Mouse (Mus musculus) forebrain, embryonic 14.5 days (tissue): ENCODE results near the gene Cdc42ep1. TPM values are rescaled to one million over a fixed set of nuclear protein-coding genes. Genes with fewer than 3 reads are reported as not detected.
A peak's percentile ranks its signal among the peaks of the same experiment; 100 is the strongest.
"Not testable (repeated sequence)": the region's sequence is repeated elsewhere in the genome, so short reads cannot be mapped to it uniquely, and the experiment has no call there.

Experiments
- ATAC-seq: fragments of 200-750 bp; cut with Nextera tagmentation; 2 replicates; pipeline ENCODE4 v1.8.0; 2017; ENCODE audit warnings: mild to moderate bottlenecking, moderate library complexity
- DNase-seq: peaks from one replicate; pipeline ENCODE4 v3.0.0-alpha.2; 2015; ENCODE audit warnings: low spot score
- H3K27ac ChIP-seq: fragments of 300-500 bp; sonication (generic); 2 replicates; pipeline ENCODE4 v1.5.1; 2014; ENCODE audit warnings: low read depth, mild to moderate bottlenecking, control low read depth, low read length, moderate library complexity
- H3K27me3 ChIP-seq: fragments of 300-500 bp; sonication (generic); replicated peaks from 2 replicates; pipeline ENCODE4 v1.6.1; 2014; ENCODE audit warnings: low read length, control low read depth, mixed read lengths; ENCODE audit not compliant: control insufficient read depth, insufficient read depth
- H3K36me3 ChIP-seq: fragments of 300-500 bp; sonication (generic); 2 replicates; pipeline ENCODE4 v1.6.1; 2014; ENCODE audit warnings: low read length, control low read depth; ENCODE audit not compliant: control insufficient read depth, insufficient read depth
- H3K4me1 ChIP-seq: fragments of 300-500 bp; sonication (generic); 2 replicates; pipeline ENCODE4 v1.6.1; 2014; ENCODE audit warnings: antibody characterized with exemption, low read length, control low read depth; ENCODE audit not compliant: control insufficient read depth, insufficient read depth
- H3K4me2 ChIP-seq: fragments of 300-500 bp; sonication (generic); 2 replicates; pipeline ENCODE4 v1.6.1; 2014; ENCODE audit warnings: mild to moderate bottlenecking, control low read depth, low read length
- H3K4me3 ChIP-seq: fragments of 300-500 bp; sonication (generic); 2 replicates; pipeline ENCODE4 v1.5.1; 2014; ENCODE audit warnings: low read depth, low read length, control low read depth
- H3K9ac ChIP-seq: fragments of 300-500 bp; sonication (generic); 2 replicates; pipeline ENCODE4 v1.6.1; 2014; ENCODE audit warnings: mild to moderate bottlenecking, low read length, control low read depth, moderate library complexity
- H3K9me3 ChIP-seq: fragments of 300-500 bp; sonication (generic); replicated peaks from 2 replicates; pipeline ENCODE4 v1.6.1; 2016; ENCODE audit warnings: low read length, control low read depth, mixed read lengths; ENCODE audit not compliant: control insufficient read depth
- WGBS: fragments of 180-500 bp; shearing (Covaris S2); extraction: QIAGEN DNeasy Blood & Tissue Kit; methylation state at CpG from one replicate; pipeline ENCODE4 v1.1.7; 2014; 5-methylcytosine and 5-hydroxymethylcytosine counted together
- polyA plus RNA-seq: library from polyadenylated mRNA; unstranded; fragments of >200 nt; fragmentation: Nextera tagmentation; extraction: Ambion mirVana; gene quantifications from 2 replicates; pipeline ENCODE4 v1.2.1, GENCODE M21; 2014

Cdc42ep1 gene
- polyA plus RNA-seq, 1 experiment from 2014 or later, result 5.1 TPM

DNA sequence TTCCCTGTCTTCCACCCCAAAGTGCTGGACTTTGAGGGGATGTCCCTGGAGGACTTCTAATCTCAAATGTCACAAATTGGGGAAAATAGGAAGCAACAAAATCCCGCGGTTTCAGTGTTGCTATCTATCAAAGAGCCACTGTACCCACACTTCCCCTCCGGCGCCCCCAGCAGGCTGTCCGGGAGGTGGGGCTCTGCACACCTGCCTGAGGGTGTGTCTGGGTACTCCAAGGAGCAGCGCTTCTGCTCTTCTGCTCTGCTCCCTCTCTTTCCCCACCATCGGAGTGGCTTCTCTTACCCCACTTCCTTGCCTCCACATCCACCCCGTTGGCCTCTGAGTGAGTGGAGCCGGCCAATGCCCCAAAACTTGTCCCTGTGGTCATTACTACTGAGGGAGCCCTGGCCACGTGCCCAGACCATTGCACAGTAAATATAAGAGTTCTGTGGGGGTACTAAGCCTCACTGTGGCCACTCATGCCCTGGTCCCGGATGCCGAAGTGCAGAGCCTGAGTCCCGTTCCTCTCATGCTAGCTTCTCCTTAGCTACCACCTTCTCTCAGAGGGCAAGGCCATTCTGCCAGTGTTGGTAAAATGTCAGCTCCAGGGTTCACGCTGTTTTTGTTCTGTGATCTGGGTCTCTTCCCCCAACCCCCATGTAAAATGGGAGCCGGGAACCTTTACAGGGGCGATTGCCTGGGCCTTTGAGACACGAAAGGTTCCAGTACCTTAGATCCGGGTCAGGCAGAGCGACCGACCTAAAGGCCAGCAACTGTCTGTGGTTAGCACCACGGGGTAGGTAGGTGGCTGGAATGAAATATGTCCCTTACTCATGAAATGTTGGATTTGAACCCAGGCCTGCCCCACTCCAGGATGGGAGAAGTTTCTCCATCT is 1.4 kb downstream of the Cdc42ep1 start:
- no peak overlapping the region; the same call in 1 of the 2 replicates for H3K27ac ChIP-seq
- H3K4me3 ChIP-seq, result peak overlapping the region; percentile 39
- 47% methylated on average over 21 of the region's 21 CpGs for WGBS
- peaks cover 33% of the 10 kb centered on the region for H3K27me3 ChIP-seq
- H3K9ac ChIP-seq, result 0 out of 2 replicates have a peak overlapping the region, but pooled peaks have one; percentile 62
- no peaks in the 10 kb centered on the region for H3K9me3 ChIP-seq
- no peak for DNase-seq
- ATAC-seq, result no peak
- peaks cover 14% of the 10 kb centered on the region; the same call in 1 of the 2 replicates for H3K4me1 ChIP-seq
- peak overlapping the region; percentile 79; the same call in 1 of the 2 replicates for H3K4me2 ChIP-seq
- H3K36me3 ChIP-seq, result no peaks in the 10 kb centered on the region

DNA sequence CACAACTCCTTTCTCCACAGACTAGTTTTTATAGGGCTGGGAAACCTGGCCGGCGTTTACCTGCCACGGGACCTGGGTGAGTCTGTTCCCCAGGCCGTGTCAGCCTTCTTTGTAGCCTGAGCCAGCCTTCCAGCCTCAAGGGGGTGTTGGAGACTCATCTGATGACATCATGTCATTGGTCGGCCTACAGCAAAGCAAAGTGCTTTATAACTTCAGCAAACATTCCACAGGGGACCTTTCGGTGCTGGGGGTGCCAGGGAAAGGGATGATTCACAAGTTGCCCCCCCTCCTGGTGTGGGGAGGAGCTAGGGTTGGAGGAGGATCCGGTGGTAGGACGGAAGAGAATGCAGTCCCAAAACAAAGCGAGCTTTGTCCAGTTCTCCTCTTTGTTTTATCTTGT is 2.4 kb downstream of the Cdc42ep1 start:
- Histone ChIP-seq H3K4me2 (no peak overlapping the region), H3K27ac (no peak overlapping the region)
- no peak for ATAC-seq

DNA sequence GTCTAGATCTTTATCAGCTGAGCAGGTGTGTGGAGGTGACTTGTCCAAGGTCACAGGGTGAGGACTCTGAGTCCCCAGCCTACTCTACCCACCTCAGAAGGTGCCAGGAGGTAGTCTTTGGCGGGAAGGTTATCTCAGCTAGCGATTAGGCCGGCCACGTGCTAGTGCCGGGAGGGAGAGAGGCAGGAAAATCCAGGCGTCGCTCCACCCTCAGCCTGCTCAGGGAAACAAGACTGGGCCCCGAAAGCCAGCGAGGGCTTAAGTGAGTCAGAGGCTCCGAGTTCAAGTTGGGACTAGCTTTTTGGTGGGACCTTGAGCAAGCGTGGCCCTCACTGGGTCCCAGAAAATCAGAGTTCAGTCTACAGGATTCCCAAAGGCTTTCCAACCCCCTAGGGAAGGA is 2.9 kb downstream of the Cdc42ep1 start:
- 74% methylated on average over 11 of the region's 11 CpGs for WGBS
- no peak overlapping the region for H3K9ac ChIP-seq
- no peak for DNase-seq
- peaks cover 10% of the 10 kb centered on the region; the same call in 1 of the 2 replicates for H3K4me1 ChIP-seq
- H3K27me3 ChIP-seq, result peaks cover 33% of the 10 kb centered on the region
- H3K9me3 ChIP-seq, result no peaks in the 10 kb centered on the region
- H3K36me3 ChIP-seq, result no peaks in the 10 kb centered on the region
- no peak overlapping the region for H3K4me3 ChIP-seq
- H3K4me2 ChIP-seq, result no peak overlapping the region
- H3K27ac ChIP-seq, result no peak overlapping the region
- ATAC-seq, result no peak

More for the DNA sequence above, 2.4 kb downstream of the Cdc42ep1 start:
- Histone ChIP-seq H3K4me3 (no peak overlapping the region), H3K36me3 (no peaks in the 10 kb centered on the region), H3K9me3 (no peaks in the 10 kb centered on the region), H3K9ac (0 out of 2 replicates have a peak overlapping the region, but pooled peaks have one; percentile 8), H3K27me3 (peaks cover 33% of the 10 kb centered on the region), H3K4me1 (peaks cover 10% of the 10 kb centered on the region; the same call in 1 of the 2 replicates)
- WGBS, result 37% methylated on average over 9 of the region's 9 CpGs
- DNase-seq, result no peak

DNA sequence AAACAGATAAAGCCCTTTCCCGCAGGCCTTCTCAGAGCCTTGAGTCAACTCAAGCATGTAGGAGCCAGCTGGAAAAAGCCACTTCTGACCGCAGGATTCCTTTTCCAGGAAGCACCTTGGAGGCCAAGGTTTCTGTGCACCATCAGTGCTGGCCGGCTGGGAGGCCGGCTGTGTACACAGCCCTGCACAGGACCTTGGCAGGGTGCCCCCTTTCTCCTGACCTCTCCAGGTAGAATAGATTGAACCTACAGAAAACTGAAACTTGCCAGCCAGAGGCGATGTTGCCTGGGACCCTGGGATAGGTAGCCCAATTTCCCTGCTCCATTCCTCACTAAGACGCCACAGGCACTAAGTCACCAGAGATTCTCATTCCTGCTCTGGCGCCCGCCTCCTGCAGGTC is 3.4 kb downstream of the Cdc42ep1 start:
- DNase-seq (no peak), ATAC-seq (no peak)
- no peak overlapping the region for H3K9ac ChIP-seq
- H3K27me3 ChIP-seq, result peaks cover 31% of the 10 kb centered on the region
- no peak overlapping the region for H3K27ac ChIP-seq
- no peak overlapping the region for H3K4me2 ChIP-seq
- no peaks in the 10 kb centered on the region for H3K36me3 ChIP-seq
- no peaks in the 10 kb centered on the region for H3K9me3 ChIP-seq
- no peak overlapping the region for H3K4me3 ChIP-seq
- H3K4me1 ChIP-seq, result peaks cover 10% of the 10 kb centered on the region; the same call in 1 of the 2 replicates
- WGBS, result 88% methylated on average over 8 of the region's 8 CpGs

DNA sequence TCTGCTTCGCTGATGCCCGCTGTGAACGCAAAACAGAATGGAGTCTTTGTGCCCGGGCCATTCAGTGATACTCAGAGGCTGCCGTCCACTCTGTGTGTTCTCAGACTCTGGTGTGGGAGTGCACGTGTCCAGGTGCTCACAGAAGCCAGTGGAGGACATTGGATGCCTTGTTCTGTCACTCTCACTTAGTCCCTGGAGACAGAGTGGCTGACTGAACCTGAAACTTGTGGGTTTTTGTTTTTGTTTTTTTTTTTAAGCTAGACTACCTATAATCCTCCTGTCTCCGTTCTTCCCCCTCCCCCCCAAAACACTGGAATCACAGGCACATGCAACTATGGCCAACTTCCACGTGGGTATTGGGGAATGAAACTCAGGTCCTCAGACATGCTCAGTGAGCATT is 3.9 kb downstream of the Cdc42ep1 start:
- DNase-seq (no peak), ATAC-seq (no peak)
- Histone ChIP-seq H3K36me3 (no peaks in the 10 kb centered on the region), H3K27ac (no peak overlapping the region), H3K9me3 (no peaks in the 10 kb centered on the region), H3K4me2 (no peak overlapping the region), H3K4me1 (peaks cover 10% of the 10 kb centered on the region; the same call in 1 of the 2 replicates), H3K9ac (no peak overlapping the region), H3K4me3 (no peak overlapping the region), H3K27me3 (peaks cover 26% of the 10 kb centered on the region)
- WGBS, result 70% methylated on average over 8 of the region's 8 CpGs

DNA sequence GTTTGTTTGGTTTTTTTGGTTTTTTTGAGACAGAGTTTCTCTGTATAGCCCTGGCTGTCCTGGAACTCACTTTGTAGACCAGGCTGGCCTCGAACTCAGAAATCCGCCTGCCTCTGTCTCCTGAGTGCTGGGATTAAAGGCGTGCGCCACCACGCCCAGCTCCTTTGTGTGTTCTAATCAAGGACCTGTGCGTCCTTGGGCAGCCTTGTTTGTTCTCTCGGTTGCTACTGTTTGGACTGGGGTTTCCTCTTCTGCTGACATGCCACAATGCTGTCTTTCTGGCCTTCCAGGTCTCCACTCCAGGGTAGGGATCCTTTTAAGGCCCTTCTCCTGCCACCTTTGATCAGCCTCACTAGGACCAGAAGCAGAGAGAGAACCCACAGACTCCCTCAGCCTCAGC is 4.4 kb downstream of the Cdc42ep1 start:
- not testable (repeated sequence) for H3K9ac ChIP-seq, H3K4me3 ChIP-seq, ATAC-seq, H3K4me2 ChIP-seq, H3K36me3 ChIP-seq, H3K4me1 ChIP-seq, H3K9me3 ChIP-seq, DNase-seq, H3K27ac ChIP-seq
- H3K27me3 ChIP-seq, result peaks cover 25% of the 10 kb centered on the region
- WGBS, result 88% methylated on average over 7 of the region's 7 CpGs

DNA sequence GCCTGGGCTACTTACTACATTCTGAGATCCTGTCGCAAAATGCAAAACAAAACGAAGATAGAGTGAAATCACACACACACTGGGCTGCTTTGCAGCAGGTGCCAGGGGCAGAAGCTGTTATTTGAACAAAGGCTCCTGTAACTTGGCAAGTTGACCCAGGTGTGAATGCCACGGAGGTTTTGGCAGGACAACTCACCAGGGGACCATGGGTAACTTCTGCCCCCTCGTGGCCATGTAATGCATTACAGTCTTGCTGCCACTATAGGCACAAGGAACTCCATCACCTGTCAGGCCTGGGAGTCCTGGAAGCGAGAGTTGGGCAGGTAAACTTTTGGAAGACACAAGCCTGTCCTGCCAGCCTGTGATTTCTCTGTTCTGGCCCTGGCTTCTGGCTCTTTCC is 6.0 kb downstream of the Cdc42ep1 start:
- WGBS, result 27% methylated on average over 5 of the region's 5 CpGs
- Histone ChIP-seq H3K9ac (no peak overlapping the region), H3K36me3 (no peaks in the 10 kb centered on the region), H3K27me3 (peaks cover 15% of the 10 kb centered on the region), H3K9me3 (no peaks in the 10 kb centered on the region), H3K27ac (no peak overlapping the region), H3K4me2 (no peak overlapping the region), H3K4me3 (no peak overlapping the region), H3K4me1 (no peaks in the 10 kb centered on the region)
- no peak for ATAC-seq
- DNase-seq, result peak; percentile 78

DNA sequence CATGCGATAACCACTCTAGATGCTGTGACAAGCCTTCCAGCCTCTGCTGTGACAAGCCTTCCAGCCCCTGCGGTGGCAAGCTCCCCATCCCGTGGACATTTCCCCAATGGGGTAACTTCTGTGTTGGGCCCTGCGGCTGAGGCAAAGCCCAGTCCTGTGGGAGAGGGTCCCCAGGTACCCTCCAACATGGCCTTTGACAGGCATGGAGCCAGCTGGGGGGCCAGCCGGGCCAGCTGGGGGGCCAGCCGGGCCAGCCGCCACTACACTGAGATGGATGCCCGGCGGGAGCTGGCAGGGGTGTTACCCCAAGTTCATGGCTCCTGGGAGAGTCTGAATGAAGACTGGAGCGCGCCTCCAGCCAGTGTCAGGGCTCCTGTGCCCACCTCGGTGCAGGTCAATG is 7.1 kb downstream of the Cdc42ep1 start:
- H3K9me3 ChIP-seq, result no peaks in the 10 kb centered on the region
- H3K4me2 ChIP-seq, result no peak overlapping the region
- 89% methylated on average over 12 of the region's 12 CpGs for WGBS
- no peaks in the 10 kb centered on the region for H3K4me1 ChIP-seq
- ATAC-seq (no peak), DNase-seq (no peak)
- no peaks in the 10 kb centered on the region for H3K36me3 ChIP-seq
- H3K27me3 ChIP-seq, result peaks cover 4% of the 10 kb centered on the region
- H3K27ac ChIP-seq, result no peak overlapping the region
- no peak overlapping the region; the same call in 1 of the 2 replicates for H3K9ac ChIP-seq
- no peak overlapping the region for H3K4me3 ChIP-seq
